ENCODE assay signal across 8 mouse cellular contexts in genomic region chr7:43671809-43672580, GRCm38 (mm10). TPM values are rescaled to one million over a fixed set of nuclear protein-coding genes. Genes with fewer than 3 reads are reported as not detected.
DNase-seq lines count a peak whose midpoint lies in the region; ATAC-seq lines count a peak whose summit lies in the region.

Ctu1 (plus strand) TSS chr7:43672016.

- peaks cover 5% of the 10 kb centered on the region for H3K9me3 ChIP-seq in hindbrain, embryonic 12.5 days (replicated peaks)

- H3K36me3 ChIP-seq in hindbrain, embryonic 12.5 days, result peaks cover 25% of the 10 kb centered on the region

- ATAC-seq in hindbrain, embryonic 12.5 days (ENCODE audit: low FRiP score), result peak; percentile 96

- H3K4me3 ChIP-seq in hindbrain, embryonic 12.5 days, result peak within 1 kb of the TSS; percentile 64

- WGBS in hindbrain, embryonic 12.5 days, result under 1% methylated on average over 26 of the region's 26 CpGs

- peaks cover 7% of the 10 kb centered on the region for H3K4me1 ChIP-seq in hindbrain, embryonic 12.5 days

- H3K27ac ChIP-seq in hindbrain, embryonic 12.5 days, result no peak within 1 kb of the TSS

- no peaks in the 10 kb centered on the region for H3K27me3 ChIP-seq in hindbrain, embryonic 12.5 days

- DNase-seq in NIH3T3 (ENCODE audit: low read depth), result peak; percentile 98
- DNase-seq in cerebellum, postnatal 10 days, result peak; percentile 90 to 91
- peak; percentile 88 to 89 for DNase-seq in frontal cortex, postnatal 10 days (ENCODE audit: low spot score in 2 of 2)
- DNase-seq in layer of hippocampus, postnatal 14 days (ENCODE audit: low spot score in 2 of 2), result peak; percentile 85 to 96
- peak; percentile 88 for DNase-seq in lung, postnatal 14 days
- DNase-seq in retina, adult 2 months (ENCODE audit: low read depth, low spot score), result peak; percentile 87
- peak; percentile 80 to 87 for DNase-seq in thymus, postnatal 36 days

- H3K4me2 ChIP-seq in hindbrain, embryonic 12.5 days (replicated peaks), result peak within 1 kb of the TSS; percentile 79

- H3K9ac ChIP-seq in hindbrain, embryonic 12.5 days, result peak within 1 kb of the TSS; percentile 72

RNA-seq across cellular contexts. Expression of gene Ctu1, which starts in this region (rescaled TPM):
- polyA plus RNA-seq in hindbrain, embryonic 12.5 days (2016; fragmentation: Nextera tagmentation; extraction: Ambion mirVana), result 16.4 and 17.0 TPM in 2 replicates
- total RNA-seq in layer of hippocampus, postnatal 14 days (2021), result 10 to 100 TPM in 1 of 2 experiments, 1 to 10 TPM in 1; 9.9 to 12.6 TPM
